Comparison of ENCODE assay signal across 35 mouse cellular contexts in the genomic region with DNA sequence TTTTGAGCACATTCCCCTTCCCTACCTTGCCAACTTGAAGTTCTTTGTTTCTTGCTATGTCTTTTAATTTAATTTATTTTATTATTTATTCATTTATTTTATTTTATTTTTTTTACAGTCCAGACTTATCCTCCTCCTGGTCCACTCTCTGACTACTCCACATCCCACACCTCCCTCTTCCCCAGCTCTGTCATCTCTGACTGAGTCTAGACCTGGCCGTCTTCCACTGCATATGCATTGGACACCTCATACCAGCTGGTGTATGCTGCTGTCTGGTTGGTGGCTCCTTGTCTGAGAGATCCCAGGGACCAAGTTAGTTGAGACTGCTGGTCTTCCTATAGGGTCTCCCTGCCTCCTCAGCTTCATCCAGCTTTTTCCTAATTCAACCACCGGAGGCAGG.
"Had no signal": no experiment of that assay in that cellular context is flagged by ENCODE, and none has a peak within 500 bp of the region (broad histone marks: within the 10 kb centered on the region; RNA-seq: fewer than 3 reads in every experiment).

No protein-coding gene starts in this region.

- H3K27ac ChIP-seq: heart, embryonic 10.5 days; heart, embryonic 13.5 days; heart, embryonic 15.5 days; hindbrain, embryonic 10.5 days; hindbrain, embryonic 12.5 days; hindbrain, embryonic 13.5 days; hindbrain, embryonic 14.5 days; hindbrain, embryonic 15.5 days; hindbrain, postnatal 0 days; intestine, embryonic 15.5 days; kidney, embryonic 15.5 days; kidney, postnatal 0 days; layer of hippocampus, adult 2 months had no signal

- H3K36me3 ChIP-seq: heart, embryonic 10.5 days; heart, embryonic 12.5 days; heart, embryonic 13.5 days; heart, embryonic 15.5 days; hindbrain, embryonic 10.5 days; hindbrain, embryonic 12.5 days; hindbrain, embryonic 13.5 days; hindbrain, embryonic 15.5 days; intestine, embryonic 15.5 days; kidney, embryonic 15.5 days had no signal

- ATAC-seq: hindbrain, embryonic 16.5 days; hindbrain, postnatal 0 days; inflammation-experienced regulatory T-cells, adult 6 months; intestine, embryonic 15.5 days; intestine, embryonic 16.5 days; intestine, postnatal 0 days had no signal

- DNase-seq: heart, postnatal 10 days; heart, postnatal 14 days; heart, postnatal 36 days; heart, postnatal 4 days; kidney, adult 11 months; kidney, adult 18-20 months; kidney, adult 2 months; kidney, adult 8-10 months; kidney, adult 9 months; kidney, postnatal 10 days; kidney, postnatal 14 days; kidney, postnatal 25 days; kidney, postnatal 36 days; kidney, postnatal 4 days; layer of hippocampus, adult 9-11 months; layer of hippocampus, postnatal 36 days had no signal

- H3K4me2 ChIP-seq: heart, embryonic 11.5 days; heart, embryonic 12.5 days; heart, embryonic 13.5 days; heart, embryonic 15.5 days; hindbrain, embryonic 12.5 days; hindbrain, embryonic 13.5 days; hindbrain, embryonic 14.5 days; hindbrain, embryonic 15.5 days; intestine, embryonic 15.5 days; kidney, embryonic 15.5 days had no signal

- H3K9me3 ChIP-seq: heart, embryonic 10.5 days; heart, embryonic 12.5 days; heart, embryonic 13.5 days; heart, embryonic 15.5 days; hindbrain, embryonic 10.5 days; hindbrain, embryonic 13.5 days; hindbrain, embryonic 15.5 days; intestine, embryonic 15.5 days; kidney, embryonic 15.5 days had no signal

- H3K9ac ChIP-seq: heart, embryonic 12.5 days; heart, embryonic 13.5 days; heart, embryonic 15.5 days; hindbrain, embryonic 12.5 days; hindbrain, embryonic 13.5 days; hindbrain, embryonic 14.5 days; hindbrain, embryonic 15.5 days; intestine, embryonic 15.5 days; kidney, embryonic 15.5 days had no signal

- H3K4me1 ChIP-seq: heart, embryonic 10.5 days; heart, embryonic 12.5 days; heart, embryonic 13.5 days; heart, embryonic 15.5 days; hindbrain, embryonic 10.5 days; hindbrain, embryonic 12.5 days; hindbrain, embryonic 13.5 days; hindbrain, embryonic 15.5 days; intestine, embryonic 15.5 days; kidney, embryonic 15.5 days had no signal

- H3K4me3 ChIP-seq: heart, embryonic 10.5 days; heart, embryonic 12.5 days; heart, embryonic 13.5 days; heart, embryonic 15.5 days; hindbrain, embryonic 10.5 days; hindbrain, embryonic 12.5 days; hindbrain, embryonic 13.5 days; hindbrain, embryonic 15.5 days; intestine, embryonic 15.5 days; kidney, embryonic 15.5 days; layer of hippocampus, adult 2 months had no signal

- H3K27me3 ChIP-seq: heart, embryonic 12.5 days; heart, embryonic 13.5 days; heart, embryonic 15.5 days; hindbrain, embryonic 12.5 days; hindbrain, embryonic 13.5 days; hindbrain, embryonic 15.5 days; intestine, embryonic 15.5 days; kidney, embryonic 15.5 days had no signal
